Mouse (Mus musculus) frontal cortex, postnatal 10 days (tissue): ENCODE results near the gene Dgki.

Experiments
- DNase-seq, 2 experiments: peaks; one replicate each; pipeline ENCODE4 v3.0.0; 2022; ENCODE audit warnings: low spot score in 2 of 2, mixed read lengths in 1 of 2

Gene Dgki

DNA sequence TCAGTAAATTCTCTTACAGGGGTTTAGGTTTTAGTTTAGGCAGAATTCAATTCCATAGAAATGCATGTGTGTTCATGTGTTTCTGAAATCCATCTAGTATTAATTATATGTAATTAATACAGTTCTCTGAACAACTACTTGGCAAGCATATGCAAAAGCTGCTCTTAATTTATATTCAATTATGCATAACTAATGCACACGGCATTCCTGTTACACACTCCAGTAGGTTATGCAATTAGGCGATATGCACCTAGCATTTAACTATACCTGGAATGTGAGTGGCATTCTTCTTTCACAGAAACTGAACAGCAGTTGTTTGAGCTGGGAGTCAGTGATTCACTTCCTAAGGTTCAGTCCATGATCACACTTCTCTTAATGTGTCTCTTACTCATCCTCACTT lies 370.2 kb downstream of the Dgki start:
- DNase-seq = no peak

DNA sequence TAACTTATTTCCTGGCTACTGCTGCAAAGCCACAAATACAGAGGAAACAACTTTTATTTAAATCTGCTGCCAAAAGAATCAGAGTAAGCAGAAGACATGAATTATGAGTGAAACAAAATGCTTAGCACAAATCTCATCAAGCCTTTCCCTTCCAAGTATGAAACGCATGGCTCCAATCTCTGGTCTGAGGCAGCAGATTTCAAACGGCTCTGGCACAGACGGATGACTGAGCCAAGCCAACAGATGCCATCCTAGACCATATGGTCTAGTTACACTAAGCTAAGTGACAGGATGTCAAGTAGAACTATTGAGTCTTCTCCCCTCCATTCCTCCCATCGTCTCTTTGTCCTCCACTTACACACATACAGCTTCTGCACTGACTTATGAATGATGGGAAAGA lies 373.5 kb downstream of the Dgki start:
- no peak for DNase-seq

DNA sequence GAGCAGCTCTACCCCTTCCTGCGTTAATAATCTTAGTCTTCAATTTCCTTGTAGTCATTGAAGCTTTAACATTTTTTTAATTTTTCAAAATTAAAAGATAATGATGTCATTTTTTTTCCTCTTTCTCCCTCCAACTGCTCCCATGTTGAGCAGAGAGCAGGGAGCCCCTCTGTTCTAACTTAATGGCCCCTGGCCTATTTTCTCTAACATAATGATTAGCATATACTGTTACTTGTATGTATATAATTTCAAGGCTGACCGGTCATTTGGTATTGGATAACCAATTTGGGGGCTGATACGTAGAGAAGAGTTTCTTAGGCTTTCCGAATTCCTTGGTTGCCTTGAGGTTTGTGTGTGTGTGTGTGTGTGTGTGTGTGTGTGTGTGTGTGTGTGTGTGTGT lies 378.0 kb downstream of the Dgki start:
- DNase-seq = no peak

DNA sequence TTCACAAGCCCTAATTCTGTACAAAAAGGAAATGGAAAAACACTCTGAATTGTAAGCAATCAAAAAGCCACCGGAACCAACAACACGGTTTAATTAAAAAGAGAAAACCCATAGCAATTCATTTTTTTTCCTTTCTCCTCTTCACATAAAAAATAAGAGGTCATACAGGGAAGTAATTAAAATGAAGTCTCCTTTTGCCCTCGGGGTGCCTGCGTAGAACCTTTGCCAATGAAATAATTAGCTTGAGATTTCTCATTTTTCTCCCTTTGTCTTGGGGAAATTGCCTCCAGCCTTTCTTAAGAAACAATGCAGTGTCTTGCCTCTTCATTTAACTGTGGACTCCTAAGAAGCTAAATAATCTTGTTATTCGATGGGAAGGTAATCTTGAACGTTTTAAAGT lies 388.4 kb downstream of the Dgki start:
- no peak for DNase-seq

DNA sequence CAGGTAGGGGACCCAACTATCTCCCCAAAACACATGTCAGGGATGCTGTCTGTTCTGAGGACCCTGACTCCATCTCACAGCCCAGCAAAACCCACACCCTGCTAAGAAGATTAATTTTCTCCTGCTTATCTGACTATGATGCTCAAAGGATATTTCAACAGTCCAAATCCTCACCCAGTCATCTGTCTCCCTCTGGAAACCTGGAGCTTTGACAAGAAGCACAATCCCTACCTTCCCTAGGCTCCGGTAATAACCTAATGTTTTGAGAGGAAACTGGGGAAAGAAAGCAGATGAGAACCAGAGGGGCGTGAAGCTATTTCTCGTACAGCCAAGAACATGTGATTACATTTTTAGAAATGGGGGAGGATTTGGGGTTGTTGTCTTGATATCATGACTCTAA lies 392.8 kb downstream of the Dgki start:
- no peak for DNase-seq

DNA sequence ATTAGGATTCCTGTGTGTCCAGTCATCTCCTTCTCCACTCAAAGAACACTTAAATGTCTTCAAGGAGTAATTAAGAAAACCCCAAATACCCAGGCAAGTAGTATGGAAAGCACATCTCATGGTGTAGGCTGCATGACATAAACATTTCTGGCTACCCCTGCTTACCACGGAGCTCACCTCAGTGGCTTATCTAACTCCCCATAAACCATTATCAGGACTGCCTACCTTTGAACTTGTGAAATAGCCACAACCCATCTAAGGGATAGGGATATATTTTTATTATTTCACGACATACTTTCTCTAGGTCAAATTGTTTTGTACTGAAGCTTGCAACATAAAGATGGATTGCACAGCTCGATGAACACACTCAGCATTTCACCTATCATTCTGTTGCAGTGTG lies 394.0 kb downstream of the Dgki start:
- no peak for DNase-seq

DNA sequence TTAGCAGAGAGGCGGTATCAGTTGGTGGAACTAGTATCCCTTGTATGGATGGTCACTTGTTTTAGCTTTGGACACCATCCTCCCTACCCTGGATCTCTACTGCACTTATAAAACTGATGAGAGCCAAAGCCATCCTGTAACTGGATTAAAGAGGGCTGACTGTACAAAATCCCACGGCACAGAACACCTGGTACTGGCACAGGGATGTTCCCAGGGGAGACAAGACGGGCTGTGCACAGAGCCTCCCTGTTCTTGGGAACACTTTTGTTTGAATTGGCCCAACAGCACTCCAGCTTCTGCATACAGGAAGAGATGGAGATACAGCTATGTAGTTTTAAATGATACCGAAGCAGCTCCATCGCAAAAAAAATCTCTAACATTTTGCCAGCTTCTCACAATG lies 395.1 kb downstream of the Dgki start:
- DNase-seq = no peak

DNA sequence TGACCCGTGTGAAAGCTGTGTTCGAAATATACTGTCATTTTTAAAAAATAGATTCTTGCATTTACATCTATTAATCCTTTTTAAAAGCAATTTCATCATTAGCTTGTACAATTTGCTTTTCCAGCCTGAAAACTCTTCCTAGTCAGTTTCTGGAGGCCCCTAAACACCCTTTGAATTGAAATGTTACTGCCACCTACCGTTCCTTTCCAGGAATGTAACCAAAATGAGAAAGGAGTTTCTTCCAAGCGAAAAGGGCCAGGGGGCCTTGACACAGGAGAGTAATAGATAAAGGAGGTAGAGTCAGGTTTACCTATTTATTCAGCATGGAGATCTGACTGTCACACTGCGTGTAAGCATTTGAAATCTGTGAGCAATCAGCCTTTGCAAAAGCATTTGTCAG lies 396.2 kb downstream of the Dgki start:
- DNase-seq = peak in 1 of 2 experiments; percentile 46

DNA sequence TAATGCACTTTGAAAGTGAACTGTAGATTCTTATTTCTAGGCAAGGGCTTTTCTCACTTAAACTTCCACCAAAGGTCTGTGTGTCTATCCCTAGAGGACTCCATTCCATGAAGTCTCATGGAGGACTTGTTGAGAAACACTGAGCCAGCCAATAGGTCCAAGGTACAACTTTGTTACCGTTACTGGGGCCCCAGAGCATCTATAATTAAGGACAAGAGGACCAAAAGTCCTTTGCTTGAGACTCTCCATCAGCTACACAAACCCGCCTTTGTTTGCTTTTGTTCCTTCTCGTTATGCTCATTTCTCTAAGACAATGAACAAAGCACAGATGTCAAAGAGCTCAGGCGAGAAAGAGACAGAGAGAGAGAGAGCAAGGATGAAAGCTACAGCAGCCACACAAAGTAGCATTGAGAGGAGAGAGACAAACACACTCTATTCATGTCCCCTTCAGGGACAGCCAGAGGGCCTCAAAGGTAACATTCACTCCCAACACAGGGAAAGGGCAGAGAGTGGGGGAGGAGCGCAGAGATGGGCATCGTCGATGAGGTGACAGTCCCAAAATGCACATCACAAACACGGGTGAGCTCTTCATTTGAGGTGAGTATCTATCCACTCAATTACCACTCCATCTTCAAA lies 396.7 kb downstream of the Dgki start:
- no peak for DNase-seq

DNA sequence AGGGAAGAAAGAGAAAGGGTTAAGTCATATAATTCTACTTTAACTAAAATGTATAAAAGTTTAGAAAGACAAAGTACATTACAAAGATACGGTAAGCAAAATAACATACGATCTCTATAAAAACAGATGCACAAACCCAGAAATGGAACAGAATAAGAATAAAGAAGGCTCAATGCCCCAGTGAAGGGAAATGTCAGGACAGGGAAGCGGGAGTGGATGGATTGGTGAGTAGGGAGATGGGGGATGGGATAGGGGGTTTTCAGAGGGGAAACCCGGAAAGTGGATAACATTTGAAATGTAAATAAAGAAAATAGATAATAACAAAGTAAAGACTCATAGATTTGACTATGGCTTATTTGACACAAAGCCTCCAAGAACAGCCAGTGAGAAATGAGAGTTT lies 400.1 kb downstream of the Dgki start:
- DNase-seq = no peak

DNA sequence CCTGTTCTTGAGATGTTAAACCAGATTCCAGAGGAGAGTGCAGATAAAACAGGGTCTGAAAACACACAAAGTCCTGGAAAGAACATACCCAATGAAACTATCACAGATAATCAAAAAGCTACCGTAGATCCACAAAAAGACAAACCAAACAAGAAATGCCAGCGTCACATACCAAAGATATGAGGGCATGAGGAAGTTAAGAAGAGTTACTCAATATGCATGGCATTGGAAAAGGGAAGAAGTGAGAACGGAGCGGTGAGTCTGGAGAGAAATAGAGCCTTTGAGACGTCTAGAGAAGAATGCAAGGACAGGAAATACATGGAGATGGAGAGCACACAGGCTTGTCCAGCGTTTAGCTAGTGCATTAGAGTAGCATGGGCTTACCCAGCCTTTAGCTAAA lies 401.6 kb downstream of the Dgki start:
- no peak for DNase-seq

DNA sequence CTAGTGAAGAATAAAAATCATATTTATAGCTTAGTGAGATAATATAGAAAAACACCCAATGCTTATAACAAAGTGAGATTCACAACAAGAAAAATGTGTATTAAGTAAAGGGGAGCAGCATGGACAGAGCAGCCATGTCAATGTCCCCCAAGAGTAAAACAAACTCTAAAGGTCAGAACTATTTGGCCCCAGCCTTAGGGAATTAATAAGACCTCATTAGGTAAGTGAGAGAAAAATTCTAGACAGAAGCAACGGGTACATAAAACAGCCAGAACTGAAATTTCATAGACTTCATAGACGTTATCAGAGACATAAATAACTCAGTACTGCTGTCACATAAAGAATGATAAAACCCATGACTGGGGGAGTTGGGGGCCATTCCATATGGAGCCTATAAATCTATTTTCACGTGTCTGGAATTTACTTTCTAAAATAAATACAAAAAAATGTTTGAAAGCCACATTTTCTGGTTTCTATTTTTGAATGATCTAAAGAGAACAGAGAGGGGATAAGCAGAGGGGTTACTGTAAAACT lies 402.3 kb downstream of the Dgki start:
- DNase-seq = no peak

DNA sequence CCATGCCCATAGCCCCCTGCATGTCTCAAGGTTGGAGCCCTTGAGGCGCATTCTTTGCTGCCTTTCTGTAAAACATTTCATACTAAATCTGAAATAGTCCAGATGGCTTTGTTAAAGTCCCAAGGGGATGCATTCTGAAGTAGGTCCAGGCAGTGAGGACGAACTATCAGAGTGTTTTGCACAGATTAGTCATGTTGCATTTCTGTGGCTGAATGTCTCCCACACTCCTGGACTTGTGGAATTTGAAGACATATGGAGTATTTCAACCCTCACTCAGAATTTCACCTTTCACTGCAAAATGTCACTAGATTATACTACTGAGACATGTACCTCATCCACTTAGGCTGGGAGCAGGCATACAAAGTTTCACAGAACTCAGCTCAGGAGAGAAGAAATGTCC lies 403.3 kb downstream of the Dgki start:
- no peak for DNase-seq

DNA sequence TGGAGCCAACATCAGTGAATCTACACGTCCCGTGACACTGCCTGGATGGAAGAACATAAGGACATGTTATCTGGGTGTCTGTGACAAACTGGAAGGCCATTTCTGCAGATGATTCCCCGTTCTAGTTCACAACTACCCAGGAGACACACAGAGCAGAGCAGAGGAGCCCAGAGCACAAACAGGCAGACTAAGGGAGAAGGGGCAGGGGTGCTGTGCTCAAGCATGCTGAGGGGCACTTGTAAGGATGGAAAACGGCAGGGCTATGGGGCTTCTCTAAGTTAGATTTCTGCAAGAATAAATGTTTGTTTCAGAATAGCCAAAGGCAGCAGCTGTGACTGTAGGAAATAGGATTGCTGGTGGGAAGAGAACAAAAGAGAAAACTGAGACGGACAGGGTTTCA lies 408.2 kb downstream of the Dgki start:
- DNase-seq = no peak

DNA sequence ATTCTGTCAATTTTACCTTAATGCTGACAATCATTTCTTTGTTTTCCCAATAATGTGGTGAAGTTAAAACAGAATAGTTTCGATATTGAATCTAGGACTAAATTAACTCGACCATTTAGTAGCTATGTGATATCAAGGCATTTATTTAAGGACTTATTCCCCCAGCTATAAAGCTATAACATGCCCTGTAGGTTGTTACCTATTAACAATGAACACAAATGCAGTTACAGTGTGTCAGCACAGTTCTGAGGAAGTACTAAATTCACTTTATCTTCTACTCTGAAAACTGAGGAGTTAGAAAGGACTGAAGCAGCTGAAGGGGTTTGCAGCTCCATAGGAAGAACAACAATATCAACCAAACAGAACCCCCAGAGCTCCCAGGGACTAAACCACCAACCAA lies 409.2 kb downstream of the Dgki start:
- DNase-seq = no peak

DNA sequence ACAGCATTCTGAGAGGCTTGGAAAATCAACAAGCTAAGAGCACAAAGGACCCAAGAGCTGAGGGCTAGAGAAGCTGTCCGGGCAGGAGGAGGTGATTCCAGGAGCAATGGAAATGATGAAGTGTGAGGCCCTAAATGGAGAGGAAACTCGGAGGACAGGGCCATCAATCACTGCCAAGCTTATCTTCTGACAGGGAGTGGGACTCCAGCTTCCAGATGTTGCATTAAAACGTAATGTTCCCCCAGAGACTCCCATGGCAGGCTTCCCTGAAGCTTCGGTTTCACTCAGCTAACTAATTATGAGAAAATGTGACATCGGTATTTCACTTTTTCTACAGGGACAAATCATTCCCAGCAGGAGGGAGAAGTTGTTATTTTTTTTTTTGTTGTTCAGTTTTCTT lies 409.7 kb downstream of the Dgki start:
- DNase-seq = no peak

DNA sequence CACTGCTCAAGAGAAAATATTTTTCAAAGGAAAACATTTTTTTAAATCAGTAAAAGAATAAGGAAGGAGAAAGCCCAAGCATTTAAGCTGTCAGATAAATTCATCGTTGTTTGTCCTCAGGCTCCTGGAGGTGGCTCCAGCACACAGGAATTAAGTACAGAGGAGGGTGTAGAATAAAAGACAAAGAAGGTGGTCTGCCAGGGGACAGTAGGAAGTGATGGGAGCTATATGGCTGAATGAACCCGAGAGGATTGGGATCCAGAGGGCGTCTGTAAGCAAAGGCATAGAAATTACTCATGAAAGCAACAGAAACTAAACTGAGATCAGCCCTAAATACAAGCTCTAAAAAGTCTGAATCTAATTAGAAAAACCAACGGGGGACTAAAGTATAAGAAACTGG lies 418.7 kb downstream of the Dgki start:
- no peak for DNase-seq

DNA sequence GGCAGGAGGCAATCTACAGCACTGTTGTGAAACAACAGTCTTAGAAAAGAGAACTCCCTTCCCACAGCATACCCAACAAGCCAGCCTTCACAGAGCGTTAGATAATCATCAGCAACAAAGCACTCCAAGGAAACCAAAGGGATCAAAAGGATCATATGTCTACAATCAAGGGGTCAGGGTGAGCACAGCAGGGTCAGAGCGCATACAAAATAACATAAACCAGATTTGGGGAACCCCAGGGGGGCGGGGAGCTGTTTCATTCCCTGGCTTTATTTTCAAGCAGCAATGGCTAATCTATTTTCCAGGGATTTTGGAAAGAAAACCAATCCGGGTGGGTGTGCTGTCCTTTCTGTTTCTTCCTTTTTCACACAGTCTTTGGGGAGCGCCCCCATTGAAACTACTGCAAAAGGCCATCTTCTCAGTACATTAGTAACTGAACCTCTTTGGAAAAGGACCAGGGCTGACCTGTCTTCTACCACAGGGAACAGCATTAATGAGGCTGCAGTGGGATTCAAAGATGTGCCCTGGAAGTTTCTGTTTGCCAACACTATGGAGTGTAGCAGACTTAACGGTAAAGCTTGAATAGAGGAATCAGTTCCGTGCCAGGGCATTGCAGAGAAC lies 419.2 kb downstream of the Dgki start:
- no peak for DNase-seq

DNA sequence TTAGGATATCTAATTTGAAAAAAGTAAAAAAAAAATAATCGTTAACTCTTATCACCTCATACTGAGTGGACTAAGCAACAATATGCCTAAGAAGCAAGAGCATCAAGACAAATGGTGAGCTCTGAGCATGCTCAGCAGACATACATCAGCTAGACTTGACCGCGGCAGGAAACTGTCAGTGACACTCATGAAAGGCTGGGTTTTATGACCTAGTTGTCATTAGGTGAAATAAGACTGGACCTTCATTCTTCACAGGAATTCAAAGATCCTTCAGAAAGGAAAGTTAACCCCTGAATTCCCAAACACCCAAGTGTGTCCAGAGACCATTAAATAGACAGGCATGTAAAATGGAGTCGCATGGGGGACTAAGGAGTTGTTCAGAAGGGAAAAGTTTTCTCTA lies 422.6 kb downstream of the Dgki start:
- no peak for DNase-seq

DNA sequence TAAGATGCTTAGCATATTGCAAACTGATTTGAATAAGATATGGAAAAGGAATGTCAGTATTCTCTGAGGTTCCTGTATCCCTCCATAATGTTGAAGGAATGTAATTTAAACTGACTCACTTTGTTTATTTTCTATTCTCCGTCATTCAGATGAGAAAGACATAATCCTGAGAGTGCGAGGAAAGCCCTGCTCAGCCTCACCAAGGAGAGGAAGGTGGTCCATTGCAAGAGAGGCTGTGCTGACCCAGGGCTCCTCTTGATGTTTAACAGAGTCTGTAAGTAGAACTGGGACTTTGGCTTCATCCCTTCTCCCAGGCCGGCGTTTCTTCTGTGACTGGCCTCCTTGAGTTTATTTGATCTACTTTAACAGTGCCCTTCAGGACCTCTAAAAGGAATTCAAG lies 423.6 kb downstream of the Dgki start:
- DNase-seq = no peak

DNA sequence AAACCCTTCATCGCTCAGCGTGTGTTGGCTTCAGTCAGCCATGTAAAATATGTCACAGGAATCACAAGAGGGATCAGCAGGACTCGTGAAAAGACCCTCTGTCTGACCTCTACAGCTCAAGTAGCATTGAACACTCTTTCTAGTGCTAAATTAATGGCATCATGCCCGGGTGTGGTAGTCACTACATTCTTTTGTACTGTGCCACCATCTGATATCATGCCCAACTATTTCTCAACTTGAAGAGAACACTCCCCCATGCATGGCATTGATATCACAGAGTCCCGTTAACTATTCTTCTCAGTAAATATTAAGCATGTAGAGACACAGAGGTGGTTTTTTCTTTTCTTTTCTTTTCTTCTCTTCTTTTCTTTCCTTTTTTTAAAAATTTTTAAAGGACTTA lies 424.1 kb downstream of the Dgki start:
- no peak for DNase-seq

DNA sequence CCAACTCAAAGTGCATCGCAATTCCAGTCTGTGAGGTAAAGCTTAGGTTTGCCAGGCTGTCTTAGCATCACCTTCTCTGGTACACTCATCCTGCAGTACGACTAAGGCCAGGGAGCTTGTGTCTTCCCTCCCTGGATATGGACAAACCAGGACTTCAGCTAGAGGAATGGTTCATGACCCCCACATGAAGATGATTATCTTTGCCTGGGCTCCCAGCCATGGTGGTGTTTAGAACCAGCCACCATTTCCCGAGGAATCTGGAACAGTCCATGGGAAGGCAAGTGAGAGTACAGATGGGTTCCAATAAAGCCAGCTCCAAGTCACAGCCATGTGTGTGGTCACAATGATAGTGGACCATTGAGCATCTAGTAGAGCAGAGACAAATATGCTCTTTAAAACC lies 427.1 kb downstream of the Dgki start:
- no peak for DNase-seq

DNA sequence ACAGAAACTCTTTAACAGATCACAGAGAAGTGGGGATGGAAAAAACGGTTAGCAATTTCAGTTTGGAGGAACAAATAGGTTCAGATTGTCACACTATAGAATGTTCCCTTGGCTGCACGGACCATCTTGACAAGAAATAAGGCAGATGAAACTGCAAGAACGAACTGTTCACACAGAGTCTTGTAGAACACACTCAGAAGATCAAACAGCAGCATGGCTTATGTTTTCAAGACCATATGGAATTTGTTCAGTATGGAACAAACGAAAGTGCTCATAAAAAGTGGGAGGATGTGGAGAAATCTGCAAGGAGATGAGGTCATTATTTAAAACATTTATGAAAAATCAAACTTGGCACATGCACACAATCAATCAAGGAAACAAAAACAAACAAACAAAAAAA lies 431.8 kb downstream of the Dgki start:
- DNase-seq = no peak
